Mouse (Mus musculus): ENCODE data around the gene Zfp235. TPM values are rescaled to one million over a fixed set of nuclear protein-coding genes. Genes with fewer than 3 reads are reported as not detected.

Gene Zfp235
- polyA plus RNA-seq, 2 experiments = 2.2 to 2.9 TPM

- Histone ChIP-seq H3K9me3 (ENCODE audit: control insufficient read depth, low read length) (no peaks in the 10 kb centered on the region), H3K36me3 (replicated peaks; ENCODE audit: control insufficient read depth, insufficient read depth, low read depth) (no peaks in the 10 kb centered on the region; the same call in 1 of the 2 replicates), H3K4me1 (replicated peaks; ENCODE audit: control insufficient read depth in 2 of 2, insufficient read depth in 2 of 2, low read length in 1 of 2) (peaks cover 7 to 9% of the 10 kb centered on the region in 2 experiments), H3K4me3 (ENCODE audit: insufficient read depth in 1 of 2, low read depth in 2 of 2, low read length in 2 of 2) (peak overlapping the region; percentile 71 to 84), H3K27me3 (ENCODE audit: control insufficient read depth, insufficient read depth, low read length) (no peaks in the 10 kb centered on the region), H3K4me2 (ENCODE audit: low read depth) (peak overlapping the region; percentile 88), H3K27ac (no peak overlapping the region), H3K9ac (replicated peaks) (peak overlapping the region; percentile 81)
- DNase-seq (ENCODE audit: low read depth in 3 of 3, low spot score in 3 of 3) (no peak), ATAC-seq (ENCODE audit: insufficient read depth) (no peak)
- TF ChIP-seq EP300 (IDR thresholded peaks at IDR 0.05; ENCODE audit: low read depth) (no peak), CTCF (IDR thresholded peaks at IDR 0.05; ENCODE audit: low read depth) (no peak)
- WGBS (ENCODE audit: insufficient replicate concordance) = 15% methylated on average over 6 of the region's 6 CpGs
Observed at GRCm38 (mm10) chr7:24133425-24133995, 459 bp upstream of the Zfp235 start.

DNA sequence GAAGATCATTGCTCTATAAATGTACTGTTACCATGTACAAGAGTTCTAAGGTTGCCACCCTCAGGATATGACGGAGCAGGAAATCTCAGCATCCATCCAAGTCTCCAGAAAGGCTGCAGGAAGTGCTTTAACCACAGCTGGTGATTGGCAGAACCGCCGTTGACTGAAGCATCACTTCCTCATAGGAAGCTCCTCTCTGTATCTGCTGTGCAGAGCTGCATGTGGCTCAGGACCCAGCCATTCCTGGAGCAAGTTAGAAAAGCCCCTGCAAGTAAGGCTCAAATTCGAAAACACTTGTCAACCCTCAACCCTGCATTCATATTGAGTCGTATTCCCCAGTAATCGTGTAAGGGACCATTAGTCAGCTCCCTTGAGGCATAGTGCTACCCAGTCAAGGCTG is 8.6 kb downstream of the Zfp235 start:
- H3K4me1 ChIP-seq (replicated peaks; ENCODE audit: control insufficient read depth in 2 of 2, insufficient read depth in 2 of 2, low read length in 1 of 2) = no peaks in the 10 kb centered on the region
- no peak for TF ChIP-seq CTCF (IDR thresholded peaks at IDR 0.05; ENCODE audit: low read depth)

DNA sequence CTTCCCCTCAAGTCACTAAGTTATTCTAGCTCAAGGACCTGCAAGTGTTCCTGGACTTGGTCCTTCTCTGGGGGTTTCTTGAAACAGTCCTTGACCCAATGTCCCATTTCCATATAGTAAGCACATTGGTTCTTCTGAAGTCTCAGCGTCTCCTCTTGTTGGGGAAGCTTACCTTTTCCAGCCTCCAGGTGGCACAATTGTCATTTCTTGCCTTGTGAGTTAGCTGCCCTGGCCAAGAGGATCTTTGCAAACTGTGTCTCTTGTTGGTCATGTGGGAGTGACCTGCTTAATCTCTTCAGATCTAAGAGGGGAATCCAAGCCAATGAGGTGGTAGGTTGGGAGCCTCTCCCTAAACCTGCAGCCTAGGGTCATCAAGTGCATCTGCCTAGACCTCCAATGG is 19.3 kb downstream of the Zfp235 start:
- Histone ChIP-seq H3K36me3 (replicated peaks; ENCODE audit: control insufficient read depth, insufficient read depth, low read depth) (no peaks in the 10 kb centered on the region), H3K4me3 (ENCODE audit: insufficient read depth in 1 of 2, low read depth in 2 of 2, low read length in 2 of 2) (no peak overlapping the region), H3K4me1 (replicated peaks; ENCODE audit: control insufficient read depth in 2 of 2, insufficient read depth in 2 of 2, low read length in 1 of 2) (no peaks in the 10 kb centered on the region), H3K4me2 (ENCODE audit: low read depth) (no peak overlapping the region), H3K9me3 (ENCODE audit: control insufficient read depth, low read length) (no peaks in the 10 kb centered on the region), H3K27me3 (ENCODE audit: control insufficient read depth, insufficient read depth, low read length) (no peaks in the 10 kb centered on the region), H3K27ac (no peak overlapping the region), H3K9ac (replicated peaks) (no peak overlapping the region)
- TF ChIP-seq CTCF (IDR thresholded peaks at IDR 0.05; ENCODE audit: low read depth) (peak; percentile 52), EP300 (IDR thresholded peaks at IDR 0.05; ENCODE audit: low read depth) (no peak)
- WGBS (ENCODE audit: insufficient replicate concordance) = 7% methylated on average over 1 of the region's 1 CpGs
- DNase-seq (ENCODE audit: low read depth in 3 of 3, low spot score in 3 of 3) = peak in 1 of 3 experiments; percentile 11
- no peak for ATAC-seq (ENCODE audit: insufficient read depth)

More for the DNA sequence above, 8.6 kb downstream of the Zfp235 start:
- 38% methylated on average over 6 of the region's 6 CpGs for WGBS (ENCODE audit: insufficient replicate concordance)
- Histone ChIP-seq H3K27ac (no peak overlapping the region), H3K4me3 (ENCODE audit: insufficient read depth in 1 of 2, low read depth in 2 of 2, low read length in 2 of 2) (no peak overlapping the region), H3K27me3 (ENCODE audit: control insufficient read depth, insufficient read depth, low read length) (no peaks in the 10 kb centered on the region), H3K4me2 (ENCODE audit: low read depth) (no peak overlapping the region), H3K9me3 (ENCODE audit: control insufficient read depth, low read length) (no peaks in the 10 kb centered on the region), H3K9ac (replicated peaks) (no peak overlapping the region), H3K36me3 (replicated peaks; ENCODE audit: control insufficient read depth, insufficient read depth, low read depth) (no peaks in the 10 kb centered on the region; the same call in 1 of the 2 replicates)
- DNase-seq (ENCODE audit: low read depth in 3 of 3, low spot score in 3 of 3) (no peak), ATAC-seq (ENCODE audit: insufficient read depth) (no peak)

GRCm38 (mm10) chr7:24172191-24172590 is 38.2 kb downstream of the Zfp235 start:
- Histone ChIP-seq H3K27ac (no peak overlapping the region), H3K9ac (replicated peaks) (no peak overlapping the region), H3K27me3 (ENCODE audit: control insufficient read depth, insufficient read depth, low read length) (no peaks in the 10 kb centered on the region), H3K4me2 (ENCODE audit: low read depth) (no peak overlapping the region), H3K9me3 (ENCODE audit: control insufficient read depth, low read length) (no peaks in the 10 kb centered on the region), H3K4me1 (replicated peaks; ENCODE audit: control insufficient read depth in 2 of 2, insufficient read depth in 2 of 2, low read length in 1 of 2) (no peaks in the 10 kb centered on the region; a peak in 1 of 4 replicates), H3K4me3 (ENCODE audit: insufficient read depth in 1 of 2, low read depth in 2 of 2, low read length in 2 of 2) (no peak overlapping the region), H3K36me3 (replicated peaks; ENCODE audit: control insufficient read depth, insufficient read depth, low read depth) (no peaks in the 10 kb centered on the region)
- TF ChIP-seq CTCF (IDR thresholded peaks at IDR 0.05; ENCODE audit: low read depth) = no peak
- TF ChIP-seq EP300 (IDR thresholded peaks at IDR 0.05; ENCODE audit: low read depth) = no peak
- DNase-seq (ENCODE audit: low read depth in 3 of 3, low spot score in 3 of 3) = no peak
- 43% methylated on average over 4 of the region's 4 CpGs for WGBS (ENCODE audit: insufficient replicate concordance)
- no peak for ATAC-seq (ENCODE audit: insufficient read depth)

- no peaks in the 10 kb centered on the region for H3K36me3 ChIP-seq (replicated peaks; ENCODE audit: control insufficient read depth, insufficient read depth, low read depth)
- peak in 2 of 3 experiments; percentile 5 to 19 for DNase-seq (ENCODE audit: low read depth in 3 of 3, low spot score in 3 of 3)
- peak; percentile 62; the same call in 1 of the 2 replicates for ATAC-seq (ENCODE audit: insufficient read depth)
- H3K9ac ChIP-seq (replicated peaks) = peak within 1 kb of the TSS; percentile 35; the same call in 1 of the 2 replicates
- no peak for TF ChIP-seq EP300 (IDR thresholded peaks at IDR 0.05; ENCODE audit: low read depth)
- no peak for TF ChIP-seq CTCF (IDR thresholded peaks at IDR 0.05; ENCODE audit: low read depth)
- H3K4me2 ChIP-seq (ENCODE audit: low read depth) = peak within 1 kb of the TSS; percentile 59
- H3K4me3 ChIP-seq (ENCODE audit: insufficient read depth in 1 of 2, low read depth in 2 of 2, low read length in 2 of 2) = peak within 1 kb of the TSS; percentile 53 to 82
- no peak within 1 kb of the TSS for H3K27ac ChIP-seq
- 12% methylated on average over 23 of the region's 23 CpGs for WGBS (ENCODE audit: insufficient replicate concordance)
- no peaks in the 10 kb centered on the region for H3K27me3 ChIP-seq (ENCODE audit: control insufficient read depth, insufficient read depth, low read length)
- H3K9me3 ChIP-seq (ENCODE audit: control insufficient read depth, low read length) = no peaks in the 10 kb centered on the region
- no peaks in the 10 kb centered on the region; a peak in 1 of 4 replicates for H3K4me1 ChIP-seq (replicated peaks; ENCODE audit: control insufficient read depth in 2 of 2, insufficient read depth in 2 of 2, low read length in 1 of 2)
Observed at GRCm38 (mm10) chr7:24174618-24175336, 40.8 kb downstream of the Zfp235 start, which contains the start of gene Zfp114. Gene Zfp114 (plus strand): TSS chr7:24175060.
